Mouse (Mus musculus): Measurements from ENCODE around the gene Bri3.

GRCm38 (mm10) chr5:144214453-144214852, 29.8 kb upstream of the Bri3 start:
- TF ChIP-seq POLR2A (IDR thresholded peaks at IDR 0.05; ENCODE audit: control insufficient read depth, extremely low read depth, insufficient read depth, low read length, poor library complexity): no peak
- peak; percentile 89 for TF ChIP-seq CTCF (IDR thresholded peaks at IDR 0.05; ENCODE audit: borderline replicate concordance, control insufficient read depth, extremely low read depth, insufficient read depth, low read length, poor library complexity)

All from thymus, adult 2 months (tissue).